Mouse (Mus musculus) neural tube, embryonic 13.5 days (tissue): Measurements from ENCODE around the gene Col6a5. TPM values are rescaled to one million over a fixed set of nuclear protein-coding genes. Genes with fewer than 3 reads are reported as not detected.

Experiments
- ATAC-seq: fragments of 200-750 bp; cut with Nextera tagmentation; 2 replicates; pipeline ENCODE4 v1.8.0; 2017; ENCODE audit warnings: low read depth, mild to moderate bottlenecking, moderate TSS enrichment, moderate library complexity
- H3K27ac ChIP-seq: fragments of 300-500 bp; sonication (generic); replicated peaks from 2 replicates; pipeline ENCODE4 v1.5.1; 2015; ENCODE audit warnings: moderate library complexity, mild to moderate bottlenecking, inconsistent platforms
- H3K27me3 ChIP-seq: fragments of 300-500 bp; sonication (generic); 2 replicates; pipeline ENCODE4 v1.6.1; 2015; ENCODE audit warnings: mild to moderate bottlenecking, inconsistent platforms
- H3K36me3 ChIP-seq: fragments of 300-500 bp; sonication (generic); 2 replicates; pipeline ENCODE4 v1.6.1; 2015; ENCODE audit warnings: mild to moderate bottlenecking, inconsistent platforms
- H3K4me1 ChIP-seq: fragments of 300-500 bp; sonication (generic); replicated peaks from 2 replicates; pipeline ENCODE4 v1.6.1; 2015; ENCODE audit warnings: inconsistent platforms
- H3K4me2 ChIP-seq: fragments of 300-500 bp; sonication (generic); 2 replicates; pipeline ENCODE4 v1.6.1; 2015; ENCODE audit warnings: inconsistent platforms, mild to moderate bottlenecking, moderate library complexity
- H3K4me3 ChIP-seq: fragments of 300-500 bp; sonication (generic); 2 replicates; pipeline ENCODE4 v1.5.1; 2015; ENCODE audit warnings: mild to moderate bottlenecking, inconsistent platforms
- H3K9ac ChIP-seq: fragments of 300-500 bp; sonication (generic); 2 replicates; pipeline ENCODE4 v1.6.1; 2015; ENCODE audit warnings: moderate library complexity, mild to moderate bottlenecking, inconsistent platforms
- H3K9me3 ChIP-seq: fragments of 300-500 bp; sonication (generic); 2 replicates; pipeline ENCODE4 v1.6.1; 2016; ENCODE audit warnings: inconsistent platforms
- WGBS: fragments of 180-500 bp; shearing (Covaris S2); methylation state at CpG from one replicate; pipeline ENCODE4 v1.1.7; 2015; 5-methylcytosine and 5-hydroxymethylcytosine counted together
- polyA plus RNA-seq: library from polyadenylated mRNA; unstranded; fragments of >200 nt; fragmentation: Nextera tagmentation; extraction: Ambion mirVana; gene quantifications from 2 replicates; pipeline ENCODE4 v1.2.1, GENCODE M21; 2015

Col6a5 gene
- 0.03 and 0.28 TPM in 2 replicates for polyA plus RNA-seq

- peaks cover 9% of the 10 kb centered on the region for H3K27me3 ChIP-seq
- 0 out of 2 replicates have a peak, but pooled peaks cover 5% of the 10 kb centered on the region for H3K4me1 ChIP-seq
- no peak within 1 kb of the TSS for H3K9ac ChIP-seq
- H3K4me2 ChIP-seq, result no peak within 1 kb of the TSS
- no peak within 1 kb of the TSS for H3K27ac ChIP-seq
- no peaks in the 10 kb centered on the region for H3K36me3 ChIP-seq
- WGBS, result 14% methylated on average over 13 of the region's 13 CpGs
- ATAC-seq, result no peak
- H3K9me3 ChIP-seq, result no peaks in the 10 kb centered on the region
- no peak within 1 kb of the TSS for H3K4me3 ChIP-seq
These were observed at the start of gene Col6a5 for GRCm38 (mm10) chr9:105960533-105960932. TSS of gene Col6a5 (minus strand) at chr9:105960643.

- H3K4me1 ChIP-seq, result no peaks in the 10 kb centered on the region
- no peak overlapping the region for H3K9ac ChIP-seq
- no peak overlapping the region for H3K4me3 ChIP-seq
- no peak overlapping the region for H3K27ac ChIP-seq
- no peaks in the 10 kb centered on the region for H3K36me3 ChIP-seq
- H3K4me2 ChIP-seq, result no peak overlapping the region
- no peak for ATAC-seq
- H3K9me3 ChIP-seq, result peaks cover 3% of the 10 kb centered on the region; the same call in 1 of the 2 replicates
- no peaks in the 10 kb centered on the region for H3K27me3 ChIP-seq
- 76% methylated on average over 11 of the region's 11 CpGs for WGBS
These were observed 37.5 kb upstream of the Col6a5 start for GRCm38 (mm10) chr9:105997955-105998354.

- no peak overlapping the region for H3K27ac ChIP-seq
- no peaks in the 10 kb centered on the region for H3K27me3 ChIP-seq
- no peak overlapping the region for H3K9ac ChIP-seq
- no peak overlapping the region for H3K4me3 ChIP-seq
- H3K9me3 ChIP-seq, result peaks cover 3% of the 10 kb centered on the region; the same call in 1 of the 2 replicates
- 76% methylated on average over 6 of the region's 6 CpGs for WGBS
- H3K36me3 ChIP-seq, result no peaks in the 10 kb centered on the region
- no peaks in the 10 kb centered on the region for H3K4me1 ChIP-seq
- ATAC-seq, result no peak
- H3K4me2 ChIP-seq, result no peak overlapping the region
These were observed 32.0 kb upstream of the Col6a5 start for GRCm38 (mm10) chr9:105992425-105992824.

GRCm38 (mm10) chr9:105990099-105990498, 29.7 kb upstream of the Col6a5 start:
- WGBS, result 77% methylated on average over 6 of the region's 6 CpGs
- H3K27ac ChIP-seq, result no peak overlapping the region

GRCm38 (mm10) chr9:105989468-105989867, 29.0 kb upstream of the Col6a5 start:
- H3K4me2 ChIP-seq, result no peak overlapping the region
- no peak for ATAC-seq
- WGBS, result 88% methylated on average over 6 of the region's 6 CpGs

More at GRCm38 (mm10) chr9:105990099-105990498, 29.7 kb upstream of the Col6a5 start:
- H3K4me3 ChIP-seq, result no peak overlapping the region
- H3K27me3 ChIP-seq, result no peaks in the 10 kb centered on the region
- no peaks in the 10 kb centered on the region for H3K36me3 ChIP-seq
- ATAC-seq, result no peak
- no peaks in the 10 kb centered on the region; the same call in 1 of the 2 replicates for H3K9me3 ChIP-seq
- H3K9ac ChIP-seq, result no peak overlapping the region
- no peak overlapping the region for H3K4me2 ChIP-seq
- H3K4me1 ChIP-seq, result peaks cover 5% of the 10 kb centered on the region; the same call in 1 of the 2 replicates

GRCm38 (mm10) chr9:105988096-105988495, 27.7 kb upstream of the Col6a5 start:
- Histone ChIP-seq H3K9ac (no peak overlapping the region), H3K4me2 (no peak overlapping the region), H3K4me3 (no peak overlapping the region), H3K9me3 (no peaks in the 10 kb centered on the region), H3K27ac (no peak overlapping the region), H3K36me3 (no peaks in the 10 kb centered on the region), H3K27me3 (no peaks in the 10 kb centered on the region), H3K4me1 (peaks cover 9% of the 10 kb centered on the region; the same call in 1 of the 2 replicates)
- no peak for ATAC-seq
- WGBS, result 57% methylated on average over 8 of the region's 8 CpGs

More at GRCm38 (mm10) chr9:105989468-105989867, 29.0 kb upstream of the Col6a5 start:
- Histone ChIP-seq H3K9ac (no peak overlapping the region), H3K9me3 (no peaks in the 10 kb centered on the region), H3K27ac (no peak overlapping the region), H3K36me3 (no peaks in the 10 kb centered on the region), H3K27me3 (no peaks in the 10 kb centered on the region), H3K4me3 (no peak overlapping the region), H3K4me1 (peaks cover 9% of the 10 kb centered on the region; the same call in 1 of the 2 replicates)

- H3K9me3 ChIP-seq, result no peaks in the 10 kb centered on the region
- 17% methylated on average over 10 of the region's 10 CpGs for WGBS
- H3K4me1 ChIP-seq, result peaks cover 9% of the 10 kb centered on the region; the same call in 1 of the 2 replicates
- ATAC-seq, result peak; percentile 65
- 0 out of 2 replicates have a peak overlapping the region, but pooled peaks have one; percentile 52 for H3K9ac ChIP-seq
- peak overlapping the region; percentile 42 for H3K27ac ChIP-seq
- H3K4me3 ChIP-seq, result no peak overlapping the region
- no peaks in the 10 kb centered on the region for H3K36me3 ChIP-seq
- peak overlapping the region; percentile 40 for H3K4me2 ChIP-seq
- H3K27me3 ChIP-seq, result no peaks in the 10 kb centered on the region
These were observed 24.6 kb upstream of the Col6a5 start for GRCm38 (mm10) chr9:105984931-105985519.

GRCm38 (mm10) chr9:105978479-105978878, 18.0 kb upstream of the Col6a5 start:
- Histone ChIP-seq H3K27ac (no peak overlapping the region), H3K9me3 (no peaks in the 10 kb centered on the region), H3K36me3 (no peaks in the 10 kb centered on the region), H3K4me3 (no peak overlapping the region), H3K4me2 (no peak overlapping the region), H3K9ac (no peak overlapping the region), H3K4me1 (no peaks in the 10 kb centered on the region), H3K27me3 (peaks cover 23% of the 10 kb centered on the region)
- no peak for ATAC-seq
- 90% methylated on average over 8 of the region's 8 CpGs for WGBS

GRCm38 (mm10) chr9:105976871-105977270, 16.4 kb upstream of the Col6a5 start:
- H3K9ac ChIP-seq, result no peak overlapping the region
- no peak overlapping the region for H3K4me2 ChIP-seq
- WGBS, result 6% methylated on average over 13 of the region's 13 CpGs
- no peaks in the 10 kb centered on the region for H3K9me3 ChIP-seq
- no peak for ATAC-seq
- H3K36me3 ChIP-seq, result no peaks in the 10 kb centered on the region
- H3K4me1 ChIP-seq, result no peaks in the 10 kb centered on the region
- no peak overlapping the region for H3K27ac ChIP-seq
- H3K27me3 ChIP-seq, result peaks cover 23% of the 10 kb centered on the region
- no peak overlapping the region for H3K4me3 ChIP-seq

GRCm38 (mm10) chr9:105976314-105976713, 15.9 kb upstream of the Col6a5 start:
- Histone ChIP-seq H3K9me3 (no peaks in the 10 kb centered on the region), H3K4me2 (no peak overlapping the region), H3K4me1 (no peaks in the 10 kb centered on the region), H3K27me3 (peaks cover 23% of the 10 kb centered on the region), H3K27ac (no peak overlapping the region), H3K36me3 (no peaks in the 10 kb centered on the region), H3K9ac (no peak overlapping the region), H3K4me3 (no peak overlapping the region)
- 48% methylated on average over 6 of the region's 6 CpGs for WGBS
- ATAC-seq, result no peak

GRCm38 (mm10) chr9:105973736-105974135, 13.3 kb upstream of the Col6a5 start:
- Histone ChIP-seq H3K27me3 (peaks cover 23% of the 10 kb centered on the region), H3K4me1 (no peaks in the 10 kb centered on the region), H3K36me3 (no peaks in the 10 kb centered on the region), H3K27ac (no peak overlapping the region), H3K9me3 (no peaks in the 10 kb centered on the region), H3K4me3 (no peak overlapping the region), H3K9ac (no peak overlapping the region), H3K4me2 (no peak overlapping the region)
- 89% methylated on average over 1 of the region's 1 CpGs for WGBS
- no peak for ATAC-seq

GRCm38 (mm10) chr9:105972031-105972430, 11.6 kb upstream of the Col6a5 start:
- Histone ChIP-seq H3K9ac (no peak overlapping the region), H3K9me3 (no peaks in the 10 kb centered on the region), H3K36me3 (no peaks in the 10 kb centered on the region), H3K27ac (no peak overlapping the region), H3K4me3 (no peak overlapping the region), H3K4me2 (no peak overlapping the region), H3K4me1 (no peaks in the 10 kb centered on the region), H3K27me3 (peaks cover 12% of the 10 kb centered on the region)
- WGBS, result 89% methylated on average over 3 of the region's 3 CpGs
- no peak for ATAC-seq
